Mouse (Mus musculus) heart, adult 8-10 months (tissue): ENCODE measurements around the gene Plekhg4. TPM values are rescaled to one million over a fixed set of nuclear protein-coding genes. Genes with fewer than 3 reads are reported as not detected.

Source experiments
- DNase-seq: peaks from one replicate; pipeline ENCODE4 v3.0.0; 2022; ENCODE audit warnings: low spot score
- total RNA-seq, 4 experiments: library from RNA; stranded (reverse); gene quantifications; 2 replicates each; pipeline ENCODE4 v1.2.4; 2022

The Plekhg4 gene
- total RNA-seq: not detected

DNA sequence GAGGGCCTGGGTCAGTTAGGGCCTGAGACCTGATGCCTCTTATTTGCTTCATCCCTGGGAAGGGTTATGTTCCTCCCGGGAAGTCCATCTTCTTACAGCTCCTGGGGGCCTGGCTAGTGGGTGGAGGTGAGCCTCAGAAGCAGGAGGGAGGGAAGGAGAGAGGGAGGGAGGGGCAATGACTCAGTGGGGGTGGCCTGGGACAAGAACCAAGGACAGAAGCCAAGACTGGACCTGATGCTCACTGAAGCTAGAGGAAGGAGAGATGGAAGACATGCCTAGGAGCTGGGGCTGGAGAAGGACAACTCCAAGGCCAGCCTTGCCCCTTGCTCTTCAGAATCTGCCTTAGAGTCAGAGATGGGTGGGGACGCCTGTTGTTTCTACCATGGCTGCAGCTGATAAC lies at the start of gene Plekhg4:
Gene Plekhg4 (plus strand): TSS at position 243 of the 400 bp plus-strand sequence.
- DNase-seq: no peak

DNA sequence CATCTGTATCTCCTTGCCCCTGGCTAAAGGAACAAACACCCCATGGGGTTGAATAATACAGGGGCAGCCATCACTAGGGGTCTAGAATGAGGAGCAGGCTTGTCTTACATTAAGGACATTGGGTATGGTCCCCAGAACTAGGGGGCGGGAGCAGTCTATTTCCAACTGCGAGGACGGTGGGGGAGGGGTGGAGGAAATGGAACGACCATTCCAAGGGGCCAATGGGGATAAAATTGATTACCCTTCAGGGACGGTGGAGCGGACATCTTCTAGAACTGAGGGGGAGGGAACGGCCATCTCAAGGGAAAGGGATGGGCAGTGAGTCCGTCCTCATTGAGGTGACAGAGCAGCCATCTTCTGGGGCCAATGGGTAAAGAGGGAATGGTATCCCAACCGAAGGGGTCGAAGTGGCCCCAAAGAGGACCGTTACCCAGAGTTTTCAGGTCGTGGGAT lies 47.4 kb upstream of the Plekhg4 start:
- no peak for DNase-seq

DNA sequence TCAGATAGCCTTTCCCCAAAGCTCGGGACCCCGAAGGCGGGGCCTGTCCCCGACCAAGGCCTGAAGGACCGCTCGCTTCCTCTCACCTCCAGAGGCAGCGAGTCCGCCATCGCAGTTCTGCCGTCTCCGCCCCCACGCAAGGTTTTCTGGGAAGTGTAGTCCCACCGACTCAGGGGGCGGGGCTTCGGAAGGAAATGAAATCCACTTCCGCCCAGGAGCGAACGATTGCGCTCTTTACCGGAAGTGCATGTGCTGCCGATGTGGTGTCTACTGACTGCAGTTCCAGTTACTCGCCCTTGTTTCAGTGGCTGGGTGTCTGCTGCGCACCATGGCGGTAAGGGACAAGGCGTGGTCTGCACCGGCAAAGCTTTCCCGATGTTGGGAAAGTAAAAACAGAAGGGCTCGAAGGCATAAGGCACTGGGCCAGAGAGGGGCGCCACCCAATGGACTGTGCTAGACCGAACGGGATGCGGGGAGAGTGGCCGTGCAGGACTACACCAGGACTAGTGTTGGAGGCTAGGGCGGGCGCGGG lies 46.9 kb upstream of the Plekhg4 start, which contains the start of the genes Lrrc29 and Tmem208:
Gene Lrrc29 (minus strand): TSS at position 138 of the 532 bp plus-strand sequence.
Gene Tmem208 (plus strand): TSS at position 214 of the 532 bp plus-strand sequence.
- peak; percentile 97 for DNase-seq

DNA sequence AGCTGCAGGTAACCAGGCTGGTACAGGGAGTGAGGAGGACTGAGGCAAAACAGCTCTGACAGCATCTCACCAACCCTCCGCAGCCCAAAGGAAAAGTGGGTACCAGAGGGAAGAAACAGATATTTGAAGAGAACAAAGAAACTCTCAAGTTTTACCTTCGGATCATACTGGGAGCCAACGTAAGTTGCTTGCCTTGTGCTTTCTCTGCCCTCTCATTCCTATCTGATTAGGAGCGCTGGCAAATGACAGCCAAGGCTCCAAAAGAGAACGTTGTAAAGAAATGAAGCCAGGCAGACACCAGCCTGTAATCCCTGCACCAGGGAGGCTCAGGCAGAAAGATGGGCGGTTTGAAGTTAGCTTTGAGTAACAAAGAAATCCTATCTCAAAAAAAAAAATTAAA lies 46.1 kb upstream of the Plekhg4 start:
- no peak for DNase-seq

DNA sequence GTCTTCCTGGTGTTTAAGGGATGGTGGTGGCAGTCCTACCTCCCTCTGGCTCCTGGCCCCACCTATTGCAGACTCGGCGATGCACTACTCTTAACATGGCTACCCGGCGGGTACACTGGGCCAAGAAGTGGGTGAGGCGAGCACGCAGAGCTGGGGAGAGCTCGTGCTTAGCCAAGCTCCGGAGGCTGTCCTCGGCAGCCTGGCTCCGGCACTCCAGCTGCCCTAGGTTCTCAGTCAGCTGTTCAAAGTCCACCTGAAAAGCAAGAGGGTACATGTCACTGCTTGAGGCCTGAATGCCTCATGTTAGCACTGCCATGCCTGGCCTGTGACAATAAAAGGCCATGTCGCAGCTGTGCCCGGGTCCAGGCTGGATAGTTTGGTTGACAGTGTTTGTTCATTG lies 42.7 kb upstream of the Plekhg4 start:
- DNase-seq: no peak

DNA sequence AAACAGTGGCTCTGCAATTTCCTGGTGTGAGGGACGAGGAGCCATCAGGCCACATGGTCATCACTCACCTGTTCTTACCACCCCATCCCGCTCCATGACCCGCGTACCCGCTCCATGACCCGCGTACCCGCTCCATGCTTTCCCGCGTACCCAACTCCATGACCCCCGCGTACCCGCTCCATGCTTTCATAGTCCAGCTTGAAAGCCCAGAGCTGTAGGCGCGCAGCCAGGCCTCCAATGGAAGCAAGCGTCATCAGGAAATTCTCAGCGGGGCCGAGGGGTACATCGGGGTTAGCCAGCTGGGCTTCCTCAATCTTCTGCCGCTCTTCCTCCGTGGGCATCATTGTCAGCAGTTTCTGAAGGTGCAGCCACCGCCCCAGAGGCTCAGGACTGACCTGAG lies 41.6 kb upstream of the Plekhg4 start:
- no peak for DNase-seq

DNA sequence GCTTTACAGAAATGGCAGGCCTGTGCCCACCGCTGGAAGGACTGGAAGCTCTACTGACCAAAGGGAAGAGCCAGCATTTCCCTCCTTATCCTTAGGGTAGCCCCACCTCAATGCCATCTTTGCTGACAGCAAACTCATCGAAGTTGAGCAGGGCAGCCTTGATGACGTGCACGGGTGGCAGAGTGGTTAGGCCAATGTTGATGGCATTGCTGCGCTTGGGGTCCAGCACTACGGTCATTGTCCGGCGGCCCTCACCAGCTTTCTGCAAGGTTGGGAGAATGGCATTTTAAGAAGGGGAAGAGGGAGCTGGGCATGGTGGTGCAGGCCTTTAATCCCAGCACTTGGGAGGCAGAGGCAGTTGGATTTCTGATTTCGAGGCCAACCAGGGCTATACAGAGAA lies 41.1 kb upstream of the Plekhg4 start:
- DNase-seq: no peak

DNA sequence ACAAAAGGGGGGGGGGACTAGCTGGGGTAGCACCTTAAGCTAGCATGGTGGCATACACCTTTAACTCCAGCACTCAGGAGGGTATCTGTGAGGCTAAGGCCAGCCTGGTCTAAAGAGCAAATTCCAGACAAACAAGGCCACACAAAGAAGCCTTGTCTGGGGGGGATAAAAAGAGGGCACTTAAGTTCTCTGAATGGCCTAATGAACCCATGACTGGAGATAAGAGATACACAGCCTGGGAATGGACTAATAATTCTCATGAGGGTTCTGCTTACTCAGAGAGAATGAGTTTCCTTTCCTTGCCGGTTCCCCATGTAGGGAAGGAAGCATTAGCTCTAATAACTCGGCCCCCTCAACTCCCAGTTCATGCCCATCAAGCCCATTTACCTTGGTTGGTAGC lies 40.6 kb upstream of the Plekhg4 start:
- no peak for DNase-seq

DNA sequence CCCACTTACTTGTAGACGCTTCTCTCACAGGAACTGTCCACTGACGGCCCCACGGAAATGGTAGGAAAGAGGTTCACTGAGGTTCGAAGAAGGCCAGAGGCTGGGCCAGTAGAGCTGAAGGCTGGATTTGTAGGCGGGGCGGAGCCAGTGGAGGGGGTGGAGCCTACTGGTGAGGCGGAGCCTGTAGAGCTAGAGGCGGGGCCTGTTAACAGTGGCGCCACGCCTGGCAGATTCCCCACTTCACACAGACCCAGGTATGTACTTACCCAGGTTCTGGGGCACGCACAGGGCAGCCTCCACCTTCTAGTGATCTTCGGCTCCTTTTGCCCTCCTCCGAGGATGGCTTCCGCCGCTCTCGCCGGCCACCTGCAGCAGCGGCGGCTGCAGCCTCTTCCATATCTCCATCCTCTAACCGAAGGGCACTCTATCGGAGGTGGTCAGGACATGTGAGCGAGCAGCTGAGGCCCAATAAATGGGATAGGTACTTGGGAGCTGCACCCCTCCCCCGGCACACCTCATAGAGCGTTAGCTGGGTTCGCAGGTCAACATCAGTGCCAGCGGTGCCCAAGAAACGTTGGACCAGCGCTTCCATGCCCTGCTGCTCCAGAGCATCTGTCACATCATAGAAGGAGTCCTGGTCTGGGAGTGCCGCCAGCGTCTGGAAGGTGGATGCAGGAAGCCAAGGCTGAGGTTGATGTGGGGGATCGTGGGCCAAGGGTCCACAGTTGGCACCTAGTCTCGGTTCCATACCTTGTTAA lies 36.5 kb upstream of the Plekhg4 start:
- no peak for DNase-seq

DNA sequence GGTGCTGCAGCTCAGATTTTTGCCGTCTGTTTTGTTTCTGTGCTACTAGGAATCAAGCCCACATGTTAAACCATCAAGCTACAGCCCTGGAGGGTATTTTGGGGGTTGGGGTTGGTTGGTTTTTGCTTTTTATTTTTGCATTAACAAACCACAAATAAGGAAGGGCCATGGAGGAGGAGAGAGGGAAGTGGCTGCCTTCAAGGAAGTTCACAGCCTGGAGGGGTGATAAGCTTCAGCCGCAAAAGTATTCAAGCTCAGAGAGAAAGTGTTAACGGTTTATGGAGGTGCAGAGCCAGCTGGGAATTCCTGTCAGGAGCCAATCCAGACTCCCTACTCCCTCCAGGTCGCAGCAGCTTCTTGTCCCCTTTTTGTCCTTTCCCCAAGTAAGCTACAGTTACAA lies 34.1 kb upstream of the Plekhg4 start:
- no peak for DNase-seq

DNA sequence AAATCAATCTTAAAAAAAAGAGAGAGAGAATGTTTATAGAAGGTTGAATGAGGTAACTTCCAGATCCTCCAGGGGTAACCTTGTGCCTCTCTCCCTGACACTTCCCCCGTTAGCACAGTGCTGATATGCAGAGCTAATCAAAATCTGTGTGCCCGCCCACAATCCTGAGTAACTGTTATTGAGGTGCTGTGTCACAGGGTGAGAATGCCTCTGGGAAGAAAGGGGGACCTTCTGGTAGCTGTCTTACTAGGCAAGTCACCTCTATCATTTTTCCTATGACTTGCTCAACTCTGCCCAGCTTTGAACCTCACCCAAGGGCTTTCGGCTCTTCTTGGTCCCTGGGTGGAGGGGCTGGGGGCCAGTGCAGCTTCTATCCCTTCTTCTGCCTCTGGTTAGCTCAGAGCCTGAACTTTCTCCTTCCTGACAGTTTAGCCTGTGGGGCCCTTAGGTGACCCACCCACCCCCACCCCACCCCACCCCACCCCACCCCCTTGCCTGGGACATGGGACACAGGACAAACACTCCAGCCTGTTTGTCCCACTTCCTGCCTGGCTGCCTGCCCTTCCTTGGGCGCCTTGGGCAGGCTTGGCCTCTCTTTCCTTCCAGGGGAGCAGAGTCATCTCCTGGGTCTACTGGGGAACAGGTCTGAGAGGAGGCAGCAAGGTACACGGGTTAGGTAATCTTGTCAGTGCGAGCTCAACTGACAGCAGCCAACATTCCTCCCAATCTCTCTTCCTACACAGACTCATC lies 33.0 kb upstream of the Plekhg4 start:
- no peak for DNase-seq

DNA sequence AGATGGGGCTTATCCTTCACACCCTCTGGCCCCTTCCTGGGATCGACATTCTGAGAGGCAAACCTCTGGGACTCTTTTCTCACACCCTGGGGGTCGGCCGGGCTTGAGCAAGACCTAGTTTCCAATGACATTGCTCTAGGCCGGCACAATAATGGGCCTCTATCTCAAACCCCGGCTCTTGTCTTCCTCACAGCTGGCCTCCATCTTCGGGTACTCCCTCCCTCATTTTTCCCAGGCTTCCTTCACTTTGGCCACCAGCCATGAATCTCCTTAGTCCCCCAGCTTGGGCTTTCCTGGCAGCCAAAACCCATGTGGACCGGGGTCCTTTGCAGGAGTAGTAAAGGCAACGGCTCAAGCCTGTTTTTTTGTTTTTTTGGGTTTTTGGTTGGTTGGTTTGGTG lies 31.7 kb upstream of the Plekhg4 start:
- no peak for DNase-seq

DNA sequence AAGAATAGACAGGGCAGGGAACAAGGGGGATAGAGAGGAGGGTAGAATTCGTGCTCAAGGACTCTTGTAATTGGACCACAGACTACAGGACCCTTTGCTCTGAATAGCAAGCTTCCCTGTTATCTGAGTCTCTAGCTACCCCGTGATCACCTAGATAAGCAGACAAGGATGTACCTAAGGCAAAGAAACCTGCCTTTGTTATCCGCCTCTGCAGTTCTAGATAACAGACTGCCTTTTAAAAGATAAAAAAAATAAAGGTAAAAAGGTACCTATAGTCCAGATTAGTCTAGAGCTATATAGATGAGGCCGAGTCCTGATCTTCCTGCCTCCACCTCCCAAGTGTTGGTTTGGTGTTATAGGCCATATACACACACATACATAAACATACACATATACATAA lies 30.3 kb upstream of the Plekhg4 start:
- DNase-seq: no peak

DNA sequence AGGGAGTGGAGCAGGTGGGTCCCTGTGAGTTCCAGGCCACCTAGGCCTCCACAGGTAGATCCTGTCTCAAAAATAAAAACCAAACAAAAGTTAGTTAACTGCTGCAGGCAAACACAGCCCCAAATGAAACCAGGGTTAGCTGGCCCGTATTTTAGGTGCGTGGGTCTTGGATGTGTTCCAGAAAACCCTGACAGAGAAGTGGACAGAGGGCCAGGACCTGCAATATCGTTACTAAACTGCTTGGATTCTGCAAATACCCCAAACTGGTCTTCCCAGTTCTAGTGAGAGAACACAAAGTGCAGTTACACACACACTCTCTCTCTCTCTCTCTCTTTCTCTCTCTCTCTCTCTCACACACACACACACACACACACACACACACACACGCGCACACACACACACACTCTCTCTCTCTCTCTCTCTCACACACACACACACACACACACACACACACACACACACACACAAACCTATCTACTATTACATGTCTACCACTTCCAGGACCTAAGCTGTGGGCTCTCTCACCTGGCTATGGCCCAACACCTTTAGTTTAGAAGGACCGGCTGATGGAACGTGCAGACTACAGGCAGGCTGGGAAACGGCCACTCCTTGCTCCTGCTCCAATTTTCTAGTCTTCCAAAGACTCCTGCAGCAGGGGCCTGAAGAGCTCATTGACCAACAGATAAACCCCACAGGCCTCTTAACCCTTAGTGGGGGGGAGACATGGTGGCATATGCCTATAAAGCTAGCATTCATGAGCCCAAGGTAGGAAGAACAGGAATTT lies 29.1 kb upstream of the Plekhg4 start:
- DNase-seq: no peak

DNA sequence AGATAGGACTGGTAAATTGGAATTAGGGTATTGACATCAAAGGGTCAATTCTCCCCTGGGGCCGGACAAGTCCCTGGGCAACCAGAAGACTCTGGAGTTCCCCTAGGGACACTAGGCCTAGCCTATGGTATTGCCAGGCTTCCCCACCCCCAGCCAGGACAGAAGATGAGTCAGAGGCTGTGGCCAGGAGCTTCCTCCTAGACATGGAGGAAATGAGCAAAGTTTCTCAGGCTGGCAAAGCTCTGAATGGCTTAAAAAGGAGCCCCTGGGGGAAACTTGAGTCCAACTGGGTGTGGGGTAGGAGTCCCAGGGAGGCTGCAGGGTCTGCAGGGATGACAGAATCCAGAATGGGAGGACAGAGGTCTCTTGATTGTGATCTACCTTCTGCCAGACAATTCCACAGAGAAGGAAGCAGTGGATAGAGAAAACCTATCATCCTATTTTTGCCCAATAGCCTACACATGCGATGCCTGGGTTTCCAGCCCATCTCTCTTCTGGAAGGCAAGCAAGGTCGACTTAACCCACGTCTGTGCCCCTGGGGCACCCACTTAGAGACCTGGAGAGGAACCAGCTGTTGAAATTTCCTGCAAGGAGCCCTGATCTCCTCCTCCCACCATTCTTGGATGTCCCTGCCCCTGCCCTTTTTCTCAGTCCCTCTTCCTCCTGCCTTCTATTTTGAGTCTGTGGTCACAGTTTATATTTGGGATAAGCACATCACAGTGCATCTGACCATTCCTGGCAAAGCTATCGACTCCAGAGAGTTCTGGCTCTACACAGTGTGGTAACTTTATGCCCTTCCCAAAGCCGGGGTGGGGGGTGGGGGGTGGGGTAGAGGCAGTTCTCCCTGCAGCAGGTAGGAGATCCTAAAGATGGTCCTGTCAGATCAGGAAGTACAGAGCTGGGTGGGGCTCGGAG lies 27.8 kb upstream of the Plekhg4 start:
- DNase-seq: peak; percentile 62

DNA sequence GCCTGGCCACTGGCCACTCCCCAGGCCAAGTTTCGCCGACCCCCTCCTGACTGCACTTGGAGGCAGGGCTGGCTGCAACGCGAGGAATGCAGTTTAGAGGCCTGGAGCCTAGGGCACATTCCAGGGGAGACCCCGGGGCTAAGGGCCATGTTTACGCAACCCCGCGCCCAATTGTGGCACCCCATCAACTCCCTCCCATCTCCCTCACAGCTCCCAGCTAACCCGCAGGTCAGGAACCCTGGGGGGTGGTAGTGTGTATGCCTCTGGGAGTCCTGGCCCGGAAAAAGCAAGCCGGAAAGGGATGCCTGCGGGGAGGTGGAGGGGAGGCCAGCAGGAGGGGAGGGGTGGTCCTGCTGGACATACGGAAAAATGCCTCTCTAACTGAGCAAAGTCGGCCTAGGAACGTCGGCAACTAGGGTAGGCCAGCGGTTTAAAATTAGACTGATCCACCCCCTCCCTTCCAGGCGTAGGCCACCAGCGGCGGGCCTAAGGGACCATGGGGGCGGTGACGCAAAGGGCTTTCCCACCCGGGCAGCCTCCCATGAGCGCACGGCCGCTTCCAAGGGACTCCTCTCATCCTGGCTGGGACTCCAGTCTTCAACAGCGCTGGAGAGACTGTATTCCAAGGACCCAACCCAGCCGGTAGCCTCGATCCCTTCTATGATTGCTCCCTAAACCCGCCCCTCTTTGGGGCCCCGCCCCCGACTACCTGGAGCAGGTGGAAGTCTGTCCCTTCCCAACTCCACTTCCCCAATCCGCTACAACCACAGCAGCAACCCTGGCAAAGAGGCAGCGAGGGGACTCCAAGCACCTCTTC lies 26.3 kb upstream of the Plekhg4 start:
- DNase-seq: peak; percentile 77

DNA sequence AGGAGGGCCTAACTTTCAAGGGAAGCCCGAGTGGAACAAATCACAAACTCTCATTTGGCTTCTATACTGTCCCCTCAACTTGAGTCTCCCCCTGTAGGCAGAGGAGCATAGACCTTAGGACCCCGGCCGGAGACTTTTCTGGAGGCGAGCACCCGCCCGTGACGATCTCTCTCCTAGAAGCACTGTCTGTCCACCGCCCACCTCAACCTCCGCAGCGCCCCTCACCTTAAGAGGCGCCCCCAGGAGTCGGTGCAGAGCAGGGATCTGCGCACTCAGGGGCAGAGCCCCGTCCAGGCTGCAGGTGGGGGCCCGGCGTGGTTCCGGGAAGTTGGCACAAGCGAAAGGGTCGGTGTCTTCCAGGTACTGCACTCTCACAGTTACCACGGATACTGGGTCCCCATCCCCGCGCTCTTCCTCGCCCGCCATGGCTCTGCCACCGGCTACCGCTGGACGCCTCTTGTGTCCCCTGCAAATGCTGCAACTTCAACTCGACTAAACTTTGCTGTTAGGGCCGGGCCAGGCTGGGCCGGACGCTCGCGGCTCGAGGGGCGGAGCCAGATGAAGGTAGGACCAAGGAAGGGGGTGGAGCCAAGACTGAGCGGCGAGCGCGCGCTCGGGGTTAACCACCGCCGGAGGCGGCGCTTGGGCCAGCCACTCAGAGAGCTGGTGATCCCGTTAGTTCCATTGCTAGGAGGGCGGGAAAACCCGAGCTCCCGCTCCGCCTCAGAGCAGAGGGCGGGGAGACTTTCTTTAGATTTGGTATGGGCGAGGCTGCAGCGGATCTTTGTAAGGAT lies 25.4 kb upstream of the Plekhg4 start, which contains the start of gene Fhod1:
Gene Fhod1 (minus strand): TSS at position 526 of the 794 bp plus-strand sequence.
- peak; percentile 93 for DNase-seq

DNA sequence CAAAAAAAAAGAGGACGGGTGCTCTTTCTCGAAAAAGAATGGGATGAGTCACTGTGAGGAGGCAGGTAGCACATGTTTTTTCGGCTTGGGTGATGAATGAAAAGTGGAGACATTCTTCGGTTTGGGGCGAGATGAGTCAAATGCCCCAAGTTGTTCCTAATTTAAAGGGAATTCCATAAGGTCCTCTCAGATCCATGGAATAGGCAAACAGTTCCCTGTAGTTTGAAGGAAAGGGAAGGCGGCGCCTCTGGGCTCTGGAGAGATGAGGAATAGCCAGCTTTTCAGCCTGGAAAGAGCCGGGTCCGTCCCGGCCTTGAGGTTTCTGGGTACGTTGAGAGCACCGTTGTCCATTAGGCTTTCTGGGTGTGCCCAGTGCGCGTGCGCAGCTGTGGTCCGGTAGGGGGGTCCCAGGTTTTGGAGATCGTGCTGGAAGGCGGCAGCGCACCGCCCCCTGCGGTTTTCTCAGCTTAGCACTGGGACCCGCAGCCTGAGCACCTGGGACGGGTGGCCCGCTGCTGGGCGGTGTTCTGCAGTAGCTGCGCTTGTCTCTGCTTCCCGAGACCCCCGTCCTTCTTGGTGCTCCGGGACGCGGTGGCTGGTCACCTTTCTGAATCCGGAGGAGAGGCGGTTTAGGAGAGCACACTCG lies 24.5 kb upstream of the Plekhg4 start, which contains the start of gene Slc9a5:
Gene Slc9a5 (plus strand): TSS at position 394 of the 646 bp plus-strand sequence.
- DNase-seq: no peak
